Mouse (Mus musculus): Measurements from ENCODE around the gene Rad51b. TPM values are rescaled to one million over a fixed set of nuclear protein-coding genes. Genes with fewer than 3 reads are reported as not detected.
A peak's percentile ranks its signal among the peaks of the same experiment; 100 is the strongest.

The Rad51b gene
- polyA plus RNA-seq, 1 experiment from 2014 or later: 6.6 TPM

DNA sequence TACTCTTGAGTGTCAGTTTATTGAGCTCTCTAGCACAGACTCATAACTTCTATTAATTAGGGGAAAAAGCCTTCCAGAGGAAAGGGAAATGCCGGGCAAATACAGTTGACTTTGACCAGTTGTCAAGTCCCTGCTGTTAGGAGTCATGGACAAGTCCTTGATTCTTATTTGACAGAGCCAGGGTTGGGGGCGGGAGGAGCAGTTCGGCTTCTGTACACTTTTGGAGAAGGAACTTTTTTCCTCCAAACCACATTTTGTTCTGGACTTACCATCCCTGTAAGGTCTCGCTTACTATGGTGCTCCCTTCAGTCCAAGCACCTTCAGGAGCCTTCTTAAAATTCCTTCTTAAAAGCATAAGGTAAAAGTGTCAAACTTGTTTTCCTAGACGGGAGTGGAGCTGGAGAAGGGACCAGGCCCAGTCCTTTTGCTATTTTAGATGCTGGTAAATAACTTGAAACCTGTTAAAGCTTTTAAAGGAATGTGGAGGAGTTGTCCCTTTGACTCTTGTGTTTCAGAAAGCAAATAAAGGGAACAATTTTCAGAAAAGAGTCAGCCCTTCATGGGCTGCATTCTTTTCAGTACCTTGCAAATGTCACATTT, 318.7 kb downstream of the Rad51b start:
- DNase-seq (ENCODE audit: low spot score): peak; percentile 67
- no peaks in the 10 kb centered on the region for H3K36me3 ChIP-seq
- H3K4me3 ChIP-seq: no peak overlapping the region
- H3K4me1 ChIP-seq: peaks cover 40% of the 10 kb centered on the region
- H3K9me3 ChIP-seq: no peaks in the 10 kb centered on the region
- no peak overlapping the region; the same call in 1 of the 2 replicates for H3K27ac ChIP-seq
- H3K27me3 ChIP-seq (ENCODE audit: insufficient read depth, poor library complexity, severe bottlenecking): no peaks in the 10 kb centered on the region
- 79% methylated on average over 5 of the region's 5 CpGs for WGBS

DNA sequence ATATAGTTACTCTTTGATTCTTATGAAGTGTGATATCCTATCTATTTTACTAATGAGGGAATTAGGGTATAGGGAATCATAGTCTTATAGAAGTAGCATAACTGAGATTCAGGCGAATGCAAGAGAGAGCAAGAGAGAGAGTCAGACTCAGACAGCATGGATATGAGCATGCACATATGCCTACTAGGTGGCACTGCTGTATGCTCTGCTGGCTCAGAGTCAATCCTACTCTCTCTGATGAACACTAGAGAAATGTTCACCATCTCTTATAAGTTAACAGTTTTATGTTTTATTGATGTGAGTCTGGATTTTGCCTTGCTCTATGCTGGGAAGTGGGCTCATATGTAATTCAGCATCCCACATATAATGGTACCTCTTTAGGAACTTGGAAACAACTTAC, 321.9 kb downstream of the Rad51b start:
- Histone ChIP-seq H3K4me1 (peaks cover 14% of the 10 kb centered on the region; the same call in 1 of the 2 replicates), H3K9me3 (no peaks in the 10 kb centered on the region), H3K27me3 (ENCODE audit: insufficient read depth, poor library complexity, severe bottlenecking) (no peaks in the 10 kb centered on the region), H3K36me3 (no peaks in the 10 kb centered on the region), H3K27ac (no peak overlapping the region), H3K4me3 (no peak overlapping the region)
- peak; percentile 19 for DNase-seq (ENCODE audit: low spot score)
- 90% methylated on average over 1 of the region's 1 CpGs for WGBS

DNA sequence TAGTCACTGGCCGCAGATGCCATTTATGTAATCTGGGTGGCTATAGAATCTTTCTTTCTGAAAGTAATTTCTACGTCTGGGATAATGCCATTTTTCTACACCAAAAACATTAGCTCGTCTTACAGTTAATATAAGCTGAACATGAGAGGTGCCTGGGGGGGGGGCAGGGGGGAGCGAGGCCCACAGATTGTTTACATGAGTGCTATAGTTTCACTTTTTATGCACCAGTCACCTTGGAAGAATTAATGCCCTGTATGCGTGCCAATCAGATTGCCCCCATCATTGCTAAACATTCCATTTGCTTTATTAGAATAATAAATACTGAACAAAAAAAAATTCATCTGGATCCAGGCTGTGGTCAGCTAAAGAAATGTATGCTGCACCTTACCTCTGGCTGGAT, 323.6 kb downstream of the Rad51b start:
- Histone ChIP-seq H3K36me3 (no peaks in the 10 kb centered on the region), H3K27me3 (ENCODE audit: insufficient read depth, poor library complexity, severe bottlenecking) (no peaks in the 10 kb centered on the region), H3K4me3 (no peak overlapping the region), H3K27ac (no peak overlapping the region), H3K9me3 (no peaks in the 10 kb centered on the region), H3K4me1 (peaks cover 4% of the 10 kb centered on the region; the same call in 1 of the 2 replicates)
- no peak for DNase-seq (ENCODE audit: low spot score)
- 87% methylated on average over 5 of the region's 5 CpGs for WGBS

DNA sequence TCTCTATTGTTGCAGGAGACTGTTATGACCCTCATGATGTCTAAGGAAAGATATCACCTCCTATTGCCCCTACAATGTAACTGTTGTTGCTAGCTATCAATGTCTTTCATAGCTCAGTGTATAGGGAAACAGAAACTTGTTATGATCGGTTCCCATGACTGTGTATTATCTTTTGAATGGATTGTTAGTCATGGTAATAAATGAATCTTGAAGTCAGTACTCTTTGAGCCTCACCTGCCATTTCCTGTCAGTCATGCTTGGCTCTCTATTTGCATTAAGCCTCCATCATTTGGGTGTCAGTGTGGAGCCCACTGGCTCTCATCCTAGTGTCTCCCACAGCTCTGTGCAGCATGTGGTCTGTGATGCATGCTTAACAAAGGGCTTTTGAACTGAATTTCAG, 326.2 kb downstream of the Rad51b start:
- H3K9me3 ChIP-seq: no peaks in the 10 kb centered on the region
- WGBS: 87% methylated on average over 1 of the region's 1 CpGs

DNA sequence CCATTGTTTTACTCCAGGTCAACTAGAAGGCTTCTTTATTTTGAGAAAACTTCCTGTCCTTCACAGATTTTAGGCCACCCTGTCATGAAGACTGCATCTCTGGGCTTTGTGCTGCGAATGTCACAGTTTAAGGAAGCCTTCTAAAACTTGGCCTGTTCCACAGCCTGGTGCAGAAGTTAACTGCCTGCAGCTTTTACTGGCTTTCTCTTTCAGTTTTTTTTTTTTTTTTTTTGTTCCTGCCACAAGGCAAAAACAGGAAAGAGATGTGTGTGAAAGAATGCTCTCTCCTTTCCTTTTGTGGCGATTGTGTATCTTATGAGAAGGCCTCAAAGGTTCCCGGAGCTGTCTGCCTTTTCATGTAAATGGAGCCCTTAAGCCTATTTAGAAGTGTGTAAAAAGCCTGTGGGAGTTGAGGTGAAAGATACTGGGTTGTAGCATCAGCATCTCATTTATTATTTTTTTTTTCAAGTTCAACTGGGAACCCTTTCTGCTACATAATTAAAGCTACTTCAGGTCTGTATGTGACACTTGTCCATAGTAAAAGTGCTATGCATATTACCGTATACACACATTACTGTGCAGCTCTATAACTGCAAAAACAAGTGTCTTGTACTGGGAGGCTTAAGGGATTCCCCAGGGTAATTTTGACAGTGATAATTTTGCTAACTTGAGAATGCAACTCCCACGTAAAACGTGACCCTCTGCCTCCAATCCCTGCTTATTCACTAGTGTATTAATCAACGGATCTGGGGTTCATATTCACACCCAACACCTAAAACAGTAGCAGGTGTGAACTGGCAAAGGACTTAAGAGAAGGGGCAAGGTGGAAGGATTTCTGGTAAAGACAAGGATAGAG, 328.8 kb downstream of the Rad51b start:
- H3K36me3 ChIP-seq: no peaks in the 10 kb centered on the region
- H3K9me3 ChIP-seq: no peaks in the 10 kb centered on the region
- H3K4me1 ChIP-seq: peaks cover 28% of the 10 kb centered on the region
- no peak overlapping the region for H3K4me3 ChIP-seq
- no peaks in the 10 kb centered on the region for H3K27me3 ChIP-seq (ENCODE audit: insufficient read depth, poor library complexity, severe bottlenecking)
- 41% methylated on average over 7 of the region's 7 CpGs for whole genome bisulfite sequencing
- peak overlapping the region; percentile 48 for H3K27ac ChIP-seq
- no peak for DNase-seq (ENCODE audit: low spot score)

More for the DNA sequence above, 326.2 kb downstream of the Rad51b start:
- no peaks in the 10 kb centered on the region for H3K27me3 ChIP-seq (ENCODE audit: insufficient read depth, poor library complexity, severe bottlenecking)
- H3K4me1 ChIP-seq: peaks cover 16% of the 10 kb centered on the region
- no peaks in the 10 kb centered on the region for H3K36me3 ChIP-seq
- H3K27ac ChIP-seq: no peak overlapping the region
- no peak overlapping the region for H3K4me3 ChIP-seq
- peak; percentile 43 for DNase-seq (ENCODE audit: low spot score)

DNA sequence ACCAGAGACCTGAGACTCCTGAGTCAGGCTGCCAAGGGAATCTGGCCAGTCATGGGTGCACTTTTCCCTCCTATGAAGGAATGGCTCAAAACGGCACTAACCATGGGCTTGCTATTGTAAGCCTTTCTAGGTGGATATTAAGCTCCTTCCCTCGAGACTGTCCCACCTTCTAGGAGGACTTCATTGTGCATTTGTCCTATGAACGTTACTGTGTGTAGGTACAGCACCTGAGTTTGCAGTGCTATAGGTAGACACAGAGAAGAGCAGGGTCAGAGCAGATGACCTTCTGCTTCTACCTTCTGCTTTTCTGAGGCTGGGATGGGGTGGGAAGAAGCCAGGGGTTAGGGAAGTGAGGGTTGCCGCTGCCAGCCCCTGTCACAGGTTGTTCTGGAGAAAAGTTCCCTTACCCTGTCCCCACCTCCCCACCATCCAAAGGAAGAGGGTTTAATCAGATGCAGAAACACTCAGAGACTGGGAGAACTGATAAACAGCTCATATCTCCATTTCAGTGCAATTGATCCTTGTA, 329.5 kb downstream of the Rad51b start:
- Histone ChIP-seq H3K27ac (peak overlapping the region; percentile 48), H3K4me1 (peaks cover 28% of the 10 kb centered on the region), H3K9me3 (no peaks in the 10 kb centered on the region), H3K27me3 (ENCODE audit: insufficient read depth, poor library complexity, severe bottlenecking) (no peaks in the 10 kb centered on the region), H3K4me3 (no peak overlapping the region), H3K36me3 (no peaks in the 10 kb centered on the region)
- no peak for DNase-seq (ENCODE audit: low spot score)
- 50% methylated on average over 4 of the region's 4 CpGs for WGBS

DNA sequence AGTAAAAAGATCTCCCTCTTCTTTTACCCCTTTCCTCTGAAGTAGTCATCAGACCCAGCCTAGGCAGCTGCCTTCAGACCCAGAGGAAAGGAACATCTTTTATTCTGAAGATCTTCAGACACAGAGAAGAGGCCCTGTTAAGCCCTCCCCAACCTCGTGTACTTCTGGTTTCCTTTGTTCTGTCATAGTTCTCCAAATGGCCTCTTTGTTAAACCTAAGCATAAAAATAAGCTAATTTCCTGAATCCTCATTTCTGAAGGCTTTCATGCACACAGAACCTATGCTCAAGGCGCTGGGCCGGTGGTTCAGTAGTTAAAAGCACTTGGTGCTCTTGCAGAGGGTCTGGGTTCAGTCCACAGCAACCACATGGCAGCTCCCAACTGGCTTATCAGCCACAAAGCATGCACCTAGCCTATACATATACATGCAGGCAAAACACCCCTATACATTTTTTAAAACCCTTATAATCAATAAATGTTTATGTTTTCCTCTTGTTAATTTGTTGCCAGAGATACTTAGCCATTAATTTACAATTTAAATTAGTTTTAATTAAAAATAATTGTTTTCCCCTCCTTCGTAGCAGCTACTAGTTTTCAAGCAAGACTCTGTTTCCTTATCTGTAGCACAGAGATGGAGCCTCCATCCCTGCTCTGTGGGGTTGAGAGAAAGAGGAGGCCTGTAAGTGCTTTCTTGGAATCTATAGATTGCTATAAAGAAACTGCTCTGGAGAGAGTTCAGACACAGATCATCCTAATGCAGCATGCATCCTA, 330.5 kb downstream of the Rad51b start:
- no peaks in the 10 kb centered on the region for H3K36me3 ChIP-seq
- peak overlapping the region; percentile 23 for H3K27ac ChIP-seq
- DNase-seq (ENCODE audit: low spot score): no peak
- H3K27me3 ChIP-seq (ENCODE audit: insufficient read depth, poor library complexity, severe bottlenecking): no peaks in the 10 kb centered on the region
- WGBS: 63% methylated on average over 4 of the region's 4 CpGs
- H3K4me1 ChIP-seq: peaks cover 28% of the 10 kb centered on the region
- H3K4me3 ChIP-seq: no peak overlapping the region
- H3K9me3 ChIP-seq: no peaks in the 10 kb centered on the region

DNA sequence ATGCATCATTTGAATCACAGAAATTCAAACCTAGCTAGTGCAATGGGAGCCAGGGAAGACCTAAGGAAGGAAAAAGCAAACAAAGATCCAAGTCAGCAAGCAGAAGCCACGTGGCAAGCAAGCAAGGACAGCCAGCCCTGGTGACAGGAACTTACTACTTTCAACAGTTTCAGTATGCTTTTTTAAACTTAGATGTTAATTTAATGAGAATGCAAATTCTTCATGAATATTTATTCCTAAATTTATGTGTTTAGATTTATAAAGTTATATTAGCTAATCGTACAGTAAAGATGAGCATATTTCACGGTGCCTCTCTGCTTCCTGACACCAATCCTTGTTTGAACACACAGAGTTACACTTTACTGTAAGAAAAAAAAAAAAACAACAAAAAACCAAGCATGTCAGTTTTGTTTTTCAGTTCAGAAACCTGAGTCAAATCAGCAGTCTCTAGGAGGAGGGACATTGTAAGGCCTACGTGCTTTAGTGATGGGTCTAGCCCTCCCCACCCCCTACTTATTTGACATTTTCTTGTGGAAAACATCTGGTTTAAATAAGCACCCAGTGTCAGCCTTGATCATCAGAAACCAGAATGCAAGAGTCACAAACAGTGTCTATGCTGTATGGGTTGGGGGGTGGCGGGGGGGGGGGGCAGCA, 331.2 kb downstream of the Rad51b start:
- WGBS: 71% methylated on average over 5 of the region's 5 CpGs
- Histone ChIP-seq H3K27me3 (ENCODE audit: insufficient read depth, poor library complexity, severe bottlenecking) (no peaks in the 10 kb centered on the region), H3K36me3 (no peaks in the 10 kb centered on the region), H3K27ac (peak overlapping the region; percentile 60), H3K4me3 (no peak overlapping the region), H3K4me1 (peaks cover 28% of the 10 kb centered on the region), H3K9me3 (no peaks in the 10 kb centered on the region)
- no peak for DNase-seq (ENCODE audit: low spot score)

DNA sequence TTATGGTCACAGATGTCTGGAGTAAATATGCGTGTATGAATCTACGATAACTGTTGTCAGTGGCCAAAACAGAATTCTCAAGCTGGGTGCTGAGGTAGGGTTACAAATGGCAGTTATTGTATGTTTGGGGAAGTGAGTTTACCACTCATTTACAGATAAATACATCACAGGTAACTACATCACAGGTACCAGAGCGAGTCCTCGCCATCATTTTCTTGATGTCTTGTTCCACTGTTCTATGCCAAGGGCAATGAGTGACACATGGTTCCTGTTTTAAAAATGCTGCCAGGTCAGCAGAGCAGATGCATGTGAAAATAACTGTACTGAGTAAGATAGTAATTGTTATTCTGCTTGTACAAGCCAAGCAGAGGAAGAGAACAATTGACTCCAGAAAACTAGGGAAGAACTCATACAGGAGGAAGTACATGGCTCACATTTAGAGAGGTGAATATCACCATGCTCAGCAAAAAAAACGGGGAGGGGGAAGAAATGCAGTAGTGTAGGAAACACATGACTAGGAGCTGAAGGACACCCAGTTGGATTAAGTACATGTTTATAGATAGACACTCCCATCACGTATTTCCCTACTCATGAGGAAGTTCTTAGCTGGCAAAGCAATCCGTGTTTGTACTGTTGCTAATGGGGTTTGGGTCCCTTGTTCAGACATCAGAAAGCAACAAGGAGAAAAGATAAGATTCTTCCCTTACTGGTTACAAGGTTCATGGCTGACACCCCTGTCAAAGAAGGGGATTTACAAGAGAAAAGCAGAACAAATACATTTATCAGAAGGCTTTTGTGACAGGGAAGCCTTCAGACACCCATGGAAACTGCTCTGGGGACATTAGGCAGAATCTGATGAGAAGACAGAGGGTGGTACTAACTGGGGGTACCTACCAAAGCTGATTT, 333.1 kb downstream of the Rad51b start:
- peak overlapping the region; percentile 62; the same call in 1 of the 2 replicates for H3K27ac ChIP-seq
- WGBS: 76% methylated on average over 7 of the region's 7 CpGs

DNA sequence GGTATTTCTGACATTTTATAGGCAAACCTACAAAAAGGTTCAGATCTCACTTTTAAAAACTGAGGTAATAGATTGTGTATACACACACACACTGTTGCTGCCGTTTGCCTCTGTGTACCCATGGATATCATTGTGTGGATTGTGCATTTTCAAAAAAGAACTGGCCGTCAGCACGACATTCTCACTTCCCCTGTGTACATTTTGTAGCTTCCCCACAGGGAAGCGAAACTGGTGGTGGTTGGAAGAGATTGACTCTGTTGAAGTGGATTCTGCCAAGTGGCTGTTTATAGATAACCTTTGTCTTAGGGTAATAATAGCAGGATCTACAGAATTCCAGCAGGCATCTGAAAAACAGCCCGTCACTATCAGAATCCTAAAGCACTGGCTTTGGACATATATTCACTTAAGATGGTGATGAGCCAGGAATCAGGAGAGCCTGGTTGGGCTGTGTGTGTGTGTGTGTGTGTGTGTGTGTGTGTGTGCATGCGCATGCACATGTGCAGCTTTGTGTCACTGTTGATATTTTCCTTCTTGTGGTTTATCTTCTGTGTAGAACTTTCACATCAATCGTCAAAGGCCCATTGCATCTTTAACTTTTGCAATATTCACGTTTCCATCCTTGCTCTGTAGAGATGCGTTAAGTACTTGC, 336.5 kb downstream of the Rad51b start:
- H3K36me3 ChIP-seq: no peaks in the 10 kb centered on the region
- H3K4me1 ChIP-seq: peaks cover 14% of the 10 kb centered on the region
- no peak overlapping the region for H3K4me3 ChIP-seq
- no peak for DNase-seq (ENCODE audit: low spot score)
- no peaks in the 10 kb centered on the region for H3K9me3 ChIP-seq
- H3K27me3 ChIP-seq (ENCODE audit: insufficient read depth, poor library complexity, severe bottlenecking): no peaks in the 10 kb centered on the region
- 67% methylated on average over 9 of the region's 9 CpGs for WGBS
- no peak overlapping the region for H3K27ac ChIP-seq

More for the DNA sequence above, 333.1 kb downstream of the Rad51b start:
- Histone ChIP-seq H3K9me3 (no peaks in the 10 kb centered on the region), H3K4me1 (peaks cover 31% of the 10 kb centered on the region), H3K4me3 (no peak overlapping the region), H3K27me3 (ENCODE audit: insufficient read depth, poor library complexity, severe bottlenecking) (no peaks in the 10 kb centered on the region), H3K36me3 (no peaks in the 10 kb centered on the region)
- DNase-seq (ENCODE audit: low spot score): no peak

DNA sequence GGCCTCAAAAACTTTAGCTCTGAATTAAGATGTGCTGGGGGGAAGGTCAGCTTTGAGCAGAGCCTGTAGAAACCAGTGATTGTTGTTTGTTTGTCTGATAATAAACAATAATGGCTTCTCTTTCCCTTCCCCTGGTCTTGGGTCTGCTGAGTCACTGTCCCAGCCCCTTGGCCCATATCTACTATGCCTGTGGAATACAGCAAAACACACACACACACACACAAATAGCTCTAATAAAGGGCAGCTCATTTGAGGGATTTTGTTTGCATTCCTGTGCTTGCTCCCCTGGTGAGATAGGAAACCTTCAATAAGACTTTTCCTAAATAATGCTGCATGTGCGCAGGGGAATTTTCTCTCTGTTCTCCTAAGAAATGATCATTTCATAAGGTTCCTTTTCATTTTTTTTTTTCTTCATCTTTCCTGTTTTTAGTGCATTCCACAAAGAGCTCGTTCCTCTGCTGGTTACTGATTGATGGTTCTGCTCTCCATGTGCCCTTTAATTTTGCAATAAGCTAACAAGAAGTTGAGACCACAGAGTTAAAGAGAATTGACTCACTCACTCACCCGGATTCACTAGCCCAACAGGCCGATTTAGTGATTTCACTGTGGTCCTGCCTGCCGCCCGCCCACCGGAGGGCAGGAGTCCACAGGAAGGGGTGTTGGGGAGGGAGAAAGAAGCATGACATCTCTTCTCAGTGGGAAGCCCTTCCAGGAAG, 344.6 kb downstream of the Rad51b start:
- H3K27ac ChIP-seq: no peak overlapping the region

More for the DNA sequence above, 344.6 kb downstream of the Rad51b start:
- no peak for DNase-seq (ENCODE audit: low spot score)
- Histone ChIP-seq H3K4me1 (peaks cover 13% of the 10 kb centered on the region; the same call in 1 of the 2 replicates), H3K27me3 (ENCODE audit: insufficient read depth, poor library complexity, severe bottlenecking) (no peaks in the 10 kb centered on the region), H3K4me3 (no peak overlapping the region), H3K9me3 (no peaks in the 10 kb centered on the region), H3K36me3 (no peaks in the 10 kb centered on the region)
- 58% methylated on average over 7 of the region's 7 CpGs for WGBS
